Mouse (Mus musculus): Measurements from ENCODE around the gene Gm17359.

Gm17359 gene

DNA sequence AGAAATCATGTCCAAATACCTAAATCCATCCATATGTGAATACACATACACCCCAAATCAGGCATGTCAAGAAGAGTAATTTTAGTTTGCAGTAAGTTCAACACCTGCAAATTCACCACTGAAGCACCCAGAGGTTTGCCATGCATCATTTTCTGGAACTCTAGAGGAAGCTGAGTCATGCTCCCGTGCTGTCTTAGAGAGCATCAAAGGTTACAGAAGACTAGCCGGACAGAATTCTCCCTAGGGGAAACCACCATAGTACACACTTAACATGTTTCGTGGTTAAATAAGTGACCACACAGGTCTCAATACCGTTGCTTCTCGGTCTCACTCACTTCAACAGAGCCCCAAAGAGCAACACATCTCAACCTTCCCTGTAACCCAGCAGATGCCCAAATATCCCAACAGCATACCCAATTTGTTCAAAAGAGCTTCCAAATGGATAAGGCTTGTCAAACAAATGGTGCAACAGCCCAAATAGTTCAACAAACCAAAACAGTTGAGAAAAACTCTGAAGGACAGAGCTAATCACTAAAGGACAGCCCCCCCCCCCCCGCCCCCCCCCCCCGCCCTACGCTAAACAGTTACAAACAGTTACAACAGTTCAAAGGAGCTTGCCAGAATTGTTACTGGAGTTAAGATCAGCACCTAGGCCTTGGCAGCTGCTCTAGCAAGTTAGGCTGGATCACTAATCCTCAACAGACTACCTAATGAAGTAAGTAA, at the start of gene Gm17359:
Gene Gm17359 (plus strand): TSS at position 618 of the 723 bp plus-strand sequence.
- no peak for DNase-seq (ENCODE audit: low read depth, low spot score)

DNA sequence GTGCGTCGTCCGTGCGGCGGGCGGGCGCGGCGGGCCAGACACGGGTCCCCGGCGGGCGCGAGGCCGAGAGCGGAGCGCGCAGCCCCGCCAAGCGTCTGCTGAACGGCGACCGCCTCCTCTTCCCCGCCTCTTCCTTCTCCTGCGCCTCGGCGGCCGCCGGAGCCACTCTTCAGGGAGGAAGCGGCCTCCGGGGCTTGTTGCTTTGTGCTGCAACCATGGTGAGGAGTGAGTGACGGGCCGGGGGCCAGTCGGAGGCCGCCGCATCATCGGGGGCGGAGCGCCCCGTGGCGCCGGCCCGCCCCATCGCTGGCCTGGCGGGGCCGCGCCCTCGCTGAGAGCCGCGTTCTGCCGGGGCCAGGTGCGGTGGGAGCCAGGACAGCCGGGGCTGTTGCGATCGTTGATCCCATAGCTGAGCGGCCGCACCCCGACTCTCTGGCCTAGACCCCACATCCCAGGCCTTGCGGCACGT, 49.3 kb upstream of the Gm17359 start:
- peak; percentile 90 for DNase-seq (ENCODE audit: low read depth, low spot score)

DNA sequence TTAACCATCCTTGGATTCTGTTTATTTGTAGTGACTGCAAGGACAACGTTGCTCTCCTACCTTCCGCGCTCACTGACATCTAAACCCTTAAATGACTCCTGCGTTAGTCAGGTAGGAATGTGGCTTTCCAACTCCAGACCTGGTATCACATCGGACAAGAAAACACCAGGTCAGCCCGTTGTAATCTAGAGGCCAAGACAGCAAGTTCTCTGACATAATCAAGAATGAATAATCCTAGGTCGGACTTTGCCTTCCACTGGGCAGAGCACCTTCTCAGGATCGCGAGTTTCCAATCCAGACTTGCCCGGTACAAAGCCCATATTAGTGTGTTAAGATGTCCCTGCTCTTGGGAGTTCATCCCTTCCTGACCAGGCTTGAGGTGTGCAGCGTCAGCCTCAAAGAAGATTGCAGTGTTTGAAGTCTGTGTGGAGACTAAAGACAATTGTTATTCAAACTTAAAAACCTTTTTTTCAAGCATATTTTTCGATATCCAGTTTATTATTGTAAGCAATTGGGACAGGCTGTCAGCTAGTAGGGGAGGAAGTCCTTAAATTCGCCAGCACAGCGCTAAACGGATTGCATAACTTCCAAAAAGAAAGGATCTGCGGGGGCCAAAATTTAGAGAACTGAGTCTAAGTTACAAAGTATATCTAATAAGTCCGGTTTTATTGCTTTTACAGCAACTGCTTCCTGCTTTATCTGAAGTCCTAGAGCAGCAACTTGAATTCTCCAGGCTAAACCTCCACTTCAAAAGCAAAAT, 48.6 kb upstream of the Gm17359 start:
- no peak for DNase-seq (ENCODE audit: low read depth, low spot score)

DNA sequence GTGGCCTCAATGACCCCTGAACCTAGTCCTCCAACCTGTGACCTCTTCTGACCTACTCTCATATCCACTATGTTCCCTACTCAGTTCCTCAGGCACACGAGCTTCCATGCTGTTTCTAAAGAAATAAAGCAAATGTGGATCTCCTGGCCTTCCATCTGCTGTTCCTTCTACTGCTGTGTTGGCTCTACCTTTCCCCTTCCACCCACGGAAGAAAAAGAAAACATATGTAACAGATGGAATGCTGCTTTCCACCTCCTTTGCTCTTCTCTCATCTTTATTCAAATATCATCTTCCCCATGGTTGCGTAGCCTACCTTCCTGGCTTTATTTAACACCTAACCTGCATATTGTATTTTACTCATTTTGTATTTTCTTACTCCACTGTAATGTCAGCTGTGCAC, 47.4 kb upstream of the Gm17359 start:
- peak; percentile 77 for DNase-seq (ENCODE audit: low read depth, low spot score)

DNA sequence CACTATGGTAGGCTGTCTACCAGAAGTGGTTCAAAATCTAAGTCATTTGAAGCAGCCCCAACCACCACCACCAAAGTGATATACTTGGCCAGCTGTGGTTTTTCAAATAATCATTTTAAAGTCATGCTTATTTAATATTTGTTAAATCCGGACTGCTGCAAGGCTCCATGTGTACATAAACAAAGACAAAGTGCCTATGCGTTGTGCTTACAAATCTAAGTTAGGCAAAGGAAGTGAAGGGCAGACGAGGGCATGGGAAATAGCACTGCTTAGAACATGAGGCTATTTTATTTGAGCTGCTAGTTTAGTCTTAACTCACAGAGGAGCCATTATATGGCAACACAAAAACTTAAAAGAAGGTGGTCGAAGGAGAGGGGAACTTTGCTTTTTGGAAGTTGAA, 43.4 kb upstream of the Gm17359 start:
- DNase-seq (ENCODE audit: low read depth, low spot score), result no peak

DNA sequence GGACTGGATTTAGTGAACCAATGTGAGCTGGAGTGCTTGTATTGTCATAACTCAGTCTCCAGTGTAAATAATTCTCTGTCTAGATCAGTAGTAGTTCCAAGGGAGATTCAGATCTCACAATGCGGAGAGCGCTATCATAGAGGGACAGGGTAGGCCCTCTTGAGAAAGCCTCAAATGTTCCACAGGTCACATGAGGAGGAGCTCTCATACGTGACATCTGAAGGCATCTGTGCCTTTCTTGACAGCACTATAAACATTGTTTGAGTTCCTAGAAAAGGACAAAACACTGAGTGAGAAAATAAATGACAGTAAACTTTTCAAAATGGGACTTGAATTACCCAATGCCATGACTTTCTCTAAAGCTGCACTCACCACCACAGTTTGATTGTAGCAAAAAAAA, 41.8 kb upstream of the Gm17359 start:
- no peak for DNase-seq (ENCODE audit: low read depth, low spot score)

DNA sequence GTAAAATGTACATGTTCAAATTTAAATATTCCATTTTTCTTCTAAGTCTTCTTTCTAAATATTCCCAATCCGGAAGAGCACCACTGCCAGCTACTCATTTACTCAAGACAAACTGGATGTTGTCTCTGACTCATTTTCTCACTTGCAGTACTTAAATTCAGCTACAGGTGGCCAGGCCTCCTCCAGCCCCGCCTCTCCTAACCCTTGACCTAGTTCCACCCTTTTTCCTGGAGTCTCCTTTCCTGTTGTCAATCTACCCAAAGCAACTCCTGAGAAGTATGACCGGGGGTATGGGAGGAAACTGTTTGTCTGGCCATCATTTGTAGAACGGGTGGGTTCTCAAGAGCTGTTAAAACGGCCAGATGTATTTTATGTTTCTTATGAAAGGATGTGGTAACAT, 40.4 kb upstream of the Gm17359 start:
- DNase-seq (ENCODE audit: low read depth, low spot score), result no peak

DNA sequence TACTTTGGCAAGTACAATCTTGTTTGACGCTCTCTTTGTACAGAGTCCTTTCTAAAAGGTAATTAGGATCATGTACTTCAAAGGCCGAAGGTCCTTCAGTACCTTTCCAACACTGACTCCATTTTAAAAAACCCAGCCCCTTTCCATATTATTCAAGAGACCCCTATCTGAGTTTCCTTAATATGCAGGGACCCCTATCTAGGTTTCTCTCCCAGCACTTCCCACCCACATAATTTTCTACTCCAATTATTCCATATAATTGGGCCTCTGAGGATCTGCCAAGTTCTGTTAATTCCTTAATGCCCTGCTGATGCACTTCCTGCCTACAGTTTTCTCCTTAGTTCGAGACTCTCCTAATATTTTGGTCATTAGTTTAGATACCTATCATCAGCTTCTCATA, 39.9 kb upstream of the Gm17359 start:
- no peak for DNase-seq (ENCODE audit: low read depth, low spot score)

DNA sequence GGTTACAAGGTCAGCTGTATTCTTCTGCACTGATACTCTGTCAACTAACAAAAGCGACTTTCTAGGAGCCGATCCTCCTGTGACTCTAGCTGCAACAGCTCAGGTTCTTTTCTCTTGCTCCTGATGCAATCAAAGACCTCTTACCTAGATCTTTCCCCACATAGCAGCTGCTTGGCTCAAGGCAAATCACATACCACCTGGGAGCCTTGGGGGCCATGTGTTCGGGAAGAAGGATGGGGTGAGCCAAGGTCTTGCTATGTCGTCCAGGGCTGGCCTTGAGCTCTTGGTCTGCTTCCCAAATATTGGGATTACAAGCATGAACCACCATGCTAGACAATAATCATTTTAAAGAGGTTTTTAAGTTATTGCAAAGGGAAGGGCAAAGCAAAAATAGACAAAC, 39.2 kb upstream of the Gm17359 start:
- DNase-seq (ENCODE audit: low read depth, low spot score), result no peak

DNA sequence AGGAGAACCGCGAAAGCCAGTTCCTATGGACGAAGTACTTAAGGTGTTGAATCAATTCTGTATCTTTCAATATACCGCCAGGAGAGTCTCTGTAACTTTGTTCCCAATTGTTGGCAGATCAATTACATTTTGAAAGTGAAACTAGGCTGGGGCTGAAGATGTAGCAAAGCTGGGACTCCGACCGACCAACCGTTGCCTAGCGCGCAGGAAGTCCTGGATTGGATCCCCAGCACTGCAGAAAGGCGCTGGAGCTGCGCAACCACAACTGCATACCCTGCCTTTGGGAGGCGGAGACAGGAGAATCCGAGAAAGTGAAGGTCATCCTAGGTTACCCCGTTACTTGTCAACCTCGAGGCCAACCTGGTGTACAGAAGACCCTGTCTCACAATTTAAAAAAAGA, 37.1 kb upstream of the Gm17359 start:
- no peak for DNase-seq (ENCODE audit: low read depth, low spot score)

DNA sequence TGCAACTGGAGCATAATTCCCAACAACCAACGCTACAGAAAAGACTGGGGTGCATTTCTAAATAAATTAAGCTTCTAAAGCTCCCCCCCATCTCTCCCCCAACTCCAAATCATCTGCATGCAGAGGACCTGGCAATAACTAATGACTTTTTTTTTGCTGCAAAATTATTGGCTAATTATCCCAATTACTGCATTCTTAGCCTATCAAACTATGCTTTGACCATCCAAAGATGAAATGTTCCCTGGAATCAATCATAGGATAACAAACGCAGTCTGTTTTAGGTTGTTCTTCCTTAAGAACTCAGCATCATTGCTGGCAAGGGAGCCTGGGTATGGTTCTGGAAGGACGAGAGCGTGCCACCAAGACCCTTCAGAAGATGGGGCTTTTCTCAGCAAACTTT, 27.9 kb upstream of the Gm17359 start:
- DNase-seq (ENCODE audit: low read depth, low spot score), result no peak

DNA sequence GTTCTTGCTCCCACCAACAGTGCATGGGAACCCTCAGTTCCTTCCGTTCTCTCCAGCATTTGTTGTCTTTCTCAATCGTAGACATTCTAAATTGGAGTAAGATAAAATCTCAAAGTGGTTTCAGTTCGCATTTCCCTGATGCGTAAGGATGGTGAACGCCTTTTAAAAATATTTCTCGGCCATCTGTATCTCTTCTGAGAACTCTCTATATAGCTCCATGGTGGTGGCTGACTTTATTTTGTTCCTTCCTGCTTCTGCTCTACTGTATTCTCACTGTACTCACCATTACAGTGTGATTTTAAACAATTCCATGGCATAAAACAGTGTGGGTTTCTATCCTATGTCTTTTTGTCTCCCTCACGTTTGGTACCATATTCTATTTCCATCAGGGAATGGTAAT, 26.3 kb upstream of the Gm17359 start:
- DNase-seq (ENCODE audit: low read depth, low spot score), result no peak

DNA sequence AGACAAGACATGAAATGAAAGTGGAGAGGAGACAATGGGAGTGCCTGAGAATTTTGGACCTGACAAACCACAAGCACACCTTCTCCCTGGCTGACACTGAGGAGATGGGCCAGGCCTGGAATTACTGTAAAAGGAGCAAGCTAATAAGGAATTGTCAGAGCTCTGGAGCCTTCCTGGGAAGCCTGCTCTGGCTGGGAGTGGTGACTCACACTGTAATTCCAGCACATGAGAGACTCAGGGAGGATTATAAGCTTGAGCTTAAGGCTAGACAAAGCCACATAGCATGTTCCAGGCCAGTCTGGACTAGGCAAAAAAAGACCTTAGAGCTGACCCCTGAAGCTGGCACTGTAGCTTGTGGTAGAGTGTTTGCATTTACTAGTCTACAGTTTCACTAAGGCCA, 24.6 kb upstream of the Gm17359 start:
- DNase-seq (ENCODE audit: low read depth, low spot score), result no peak

DNA sequence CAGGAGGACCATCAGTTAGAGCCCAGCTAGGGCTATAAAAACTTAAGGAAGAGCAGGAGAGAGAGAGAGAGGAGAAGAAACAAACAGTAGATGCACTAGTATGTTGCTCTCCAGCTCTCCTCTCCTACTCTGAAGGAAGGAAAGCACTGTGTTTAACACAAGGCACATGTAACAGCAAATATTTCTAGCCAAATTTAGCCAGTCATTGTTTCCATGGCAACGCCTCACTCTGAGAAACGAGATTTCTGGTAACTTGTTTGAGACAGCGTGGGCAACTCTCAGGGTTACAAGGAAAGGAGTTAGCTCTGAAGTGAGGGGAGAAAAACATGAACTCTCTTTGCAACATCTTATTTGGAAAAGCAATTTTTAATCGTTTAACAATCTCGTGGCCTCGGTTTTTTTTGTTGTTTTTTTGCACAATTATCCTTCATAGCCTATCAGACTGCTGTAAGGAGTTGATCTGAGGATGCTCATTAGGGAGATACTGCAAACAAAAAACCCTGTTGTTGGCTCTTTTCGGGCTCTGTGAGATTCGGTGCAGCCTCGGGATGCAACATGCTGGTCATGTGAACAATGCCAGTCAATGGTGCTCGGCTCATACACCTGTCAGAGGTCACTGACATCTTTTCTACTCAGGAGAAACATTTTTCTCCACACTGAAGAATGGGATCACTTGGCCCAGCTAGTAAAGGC, 22.3 kb upstream of the Gm17359 start:
- peak; percentile 94 for DNase-seq (ENCODE audit: low read depth, low spot score)

DNA sequence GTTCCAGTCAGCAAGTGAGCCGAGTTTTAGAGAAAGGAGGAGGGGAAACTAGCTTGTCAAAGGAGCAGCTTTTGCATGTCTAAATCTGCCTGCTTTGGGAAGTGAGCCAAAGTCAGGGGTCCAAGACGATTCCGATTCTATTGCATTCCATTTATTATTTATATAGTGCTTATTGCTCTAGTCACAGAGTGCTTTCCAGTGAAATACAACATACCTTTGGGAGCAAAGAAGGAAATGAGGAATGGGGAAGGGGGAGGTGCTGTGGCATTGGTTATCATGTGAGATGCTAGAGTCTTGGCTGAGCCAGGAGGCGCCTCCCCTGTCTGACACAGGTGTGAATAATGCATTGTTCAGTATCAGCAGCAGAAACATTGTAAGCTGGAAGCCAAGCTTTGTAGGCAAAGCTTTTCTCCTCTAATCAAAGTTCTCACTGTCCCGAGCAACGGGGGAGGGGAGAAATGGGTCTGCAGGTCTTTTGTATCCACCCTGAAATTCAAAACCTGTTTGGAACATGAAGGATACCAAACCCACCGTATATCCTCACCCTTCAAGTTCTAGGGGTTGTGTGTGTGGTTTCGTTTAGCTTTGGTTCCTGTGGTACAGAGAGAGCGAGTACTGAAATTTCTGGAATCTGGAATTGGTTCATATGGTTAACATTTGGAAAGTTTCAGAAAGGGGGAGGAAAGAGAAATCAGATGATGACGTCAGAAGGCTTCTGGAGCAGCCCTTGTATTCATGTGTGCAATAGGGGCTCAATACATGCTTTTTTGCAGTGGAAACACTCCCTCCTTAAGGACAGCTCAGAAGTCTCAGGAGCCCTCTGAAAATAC, 11.5 kb upstream of the Gm17359 start:
- DNase-seq (ENCODE audit: low read depth, low spot score), result no peak

DNA sequence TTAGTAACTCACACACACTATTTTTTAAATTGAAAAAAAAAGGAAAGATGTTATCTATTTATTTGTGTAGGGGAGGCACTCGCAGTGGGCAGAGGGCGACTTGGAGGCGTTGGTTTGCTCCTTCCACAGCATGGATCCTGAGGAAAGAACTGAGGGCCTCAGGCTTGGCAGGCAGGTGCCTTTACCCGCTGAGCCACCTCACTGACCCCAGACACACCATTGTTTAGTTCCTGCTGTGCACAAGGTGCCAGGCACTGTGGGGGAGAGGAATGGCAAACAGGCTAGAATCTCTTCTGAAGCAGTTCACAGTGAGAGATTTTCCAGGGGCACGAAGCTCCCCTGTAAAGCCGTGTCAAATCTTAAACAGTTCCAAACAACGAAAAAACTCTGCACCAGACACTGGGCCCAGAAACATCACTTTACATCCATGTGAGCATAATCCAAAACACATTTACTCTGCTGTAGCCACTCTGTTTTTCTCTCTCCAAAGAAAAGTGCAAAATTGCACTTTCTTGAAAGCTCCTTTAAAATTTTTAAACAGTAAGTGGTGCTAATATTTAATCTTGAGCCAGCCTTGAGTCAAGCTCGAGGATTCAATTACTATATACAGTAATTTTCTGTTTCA, 6.7 kb upstream of the Gm17359 start:
- no peak for DNase-seq (ENCODE audit: low read depth, low spot score)

DNA sequence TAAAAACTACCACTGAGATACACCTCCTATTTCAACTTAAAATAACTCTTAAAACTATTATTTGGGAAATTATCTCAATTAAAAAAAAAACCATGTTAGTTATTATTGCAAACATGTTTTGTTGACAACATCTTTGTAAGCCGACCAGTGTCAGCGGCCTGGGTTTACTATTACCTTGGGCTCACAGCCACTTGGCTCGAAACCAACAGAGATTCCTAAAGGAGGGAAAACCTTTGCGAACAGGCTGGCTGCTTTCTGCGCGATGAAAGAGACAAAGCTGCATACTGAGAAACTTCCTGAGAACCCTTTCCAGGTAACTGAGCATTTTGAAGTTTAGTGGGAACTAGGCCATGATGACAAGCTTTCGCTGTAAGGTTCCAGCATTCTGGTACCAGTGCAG, 3.4 kb upstream of the Gm17359 start:
- DNase-seq (ENCODE audit: low read depth, low spot score), result no peak

DNA sequence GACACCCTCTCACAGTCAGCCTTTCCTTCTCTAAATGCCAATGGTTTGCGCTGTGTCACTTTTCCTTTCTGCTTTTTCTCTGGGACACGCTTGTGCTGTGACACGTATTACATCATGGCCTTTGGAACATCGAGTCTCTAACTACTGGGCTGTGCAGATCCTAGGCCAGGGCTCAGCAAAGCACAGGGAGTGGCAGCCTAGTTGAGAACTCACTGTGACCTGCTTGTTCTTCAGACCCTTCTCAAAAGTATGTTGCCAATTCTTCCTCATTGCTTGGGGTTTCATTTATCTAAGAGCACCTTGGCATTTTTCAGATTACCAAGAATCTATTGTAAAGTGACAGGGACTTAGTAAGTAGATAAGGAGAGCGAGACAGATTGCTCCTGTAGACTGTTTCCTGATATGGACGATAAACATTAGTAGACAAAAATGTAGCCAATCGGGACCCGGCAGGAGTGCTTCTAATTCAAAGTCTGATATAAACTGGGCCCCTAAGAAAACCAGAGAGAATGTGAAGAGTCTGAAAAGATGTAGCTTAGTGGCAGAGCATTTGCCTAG, 2.7 kb upstream of the Gm17359 start:
- DNase-seq (ENCODE audit: low read depth, low spot score), result no peak

DNA sequence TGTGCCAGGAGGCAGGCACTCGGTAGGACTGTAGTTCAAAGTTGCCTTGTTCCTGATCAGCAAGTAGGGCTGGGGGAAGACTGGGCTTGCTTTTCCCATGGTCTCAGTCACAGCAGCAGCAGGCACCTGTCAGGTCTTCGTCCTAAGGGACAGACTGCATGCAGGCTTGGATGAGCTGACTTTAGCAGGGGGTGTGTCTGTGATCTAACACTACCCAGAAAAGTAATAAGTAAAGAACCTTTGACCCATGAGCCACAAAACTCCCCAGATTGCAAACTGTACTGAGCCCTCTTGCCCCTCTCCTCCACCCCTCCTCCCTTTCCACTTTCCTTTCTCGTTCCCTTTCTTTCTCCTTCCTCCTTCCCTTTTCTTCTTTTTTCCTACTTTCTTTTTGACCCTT, 4.3 kb downstream of the Gm17359 start:
- DNase-seq (ENCODE audit: low read depth, low spot score), result no peak

DNA sequence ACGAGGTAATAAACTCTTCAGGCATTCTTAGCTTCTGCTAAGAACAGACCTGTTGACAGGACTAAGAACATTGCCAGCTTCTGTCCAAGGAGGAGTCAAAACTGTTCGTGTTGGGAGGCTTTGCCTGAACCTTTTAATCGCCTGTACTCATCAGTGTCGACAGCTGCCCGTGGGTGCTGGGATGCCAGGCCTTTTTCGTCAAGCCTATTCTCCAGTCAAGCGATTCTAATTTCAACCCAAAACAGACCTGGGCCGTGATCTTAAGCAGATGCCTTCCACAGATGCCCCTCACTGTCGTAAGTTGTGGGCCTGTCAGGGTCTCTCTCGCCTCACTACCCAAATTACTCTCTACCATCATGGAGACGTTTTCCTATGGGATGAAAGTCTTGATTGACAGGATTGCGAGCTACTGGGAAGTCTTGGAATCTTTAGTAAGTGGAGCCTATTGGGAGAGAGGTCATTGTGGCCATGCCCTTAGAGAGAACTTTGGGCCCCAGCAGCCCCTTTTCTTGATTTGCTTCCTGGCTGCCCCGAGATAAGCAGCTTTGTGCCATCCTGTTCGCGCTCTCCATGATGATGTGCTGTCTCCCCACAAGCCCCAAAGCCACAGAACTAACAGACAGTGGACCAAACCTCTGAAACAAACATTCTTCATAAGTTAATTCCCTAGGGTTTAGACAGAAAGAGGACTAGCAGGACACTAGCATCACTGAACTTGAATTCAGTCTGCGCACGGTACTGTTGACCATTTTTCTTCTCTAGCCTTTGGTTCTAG, 6.7 kb downstream of the Gm17359 start:
- DNase-seq (ENCODE audit: low read depth, low spot score), result no peak

Data from telencephalon, adult 2 months (tissue).